Mouse (Mus musculus): Measurements from ENCODE around the gene Ginm1. TPM values are rescaled to one million over a fixed set of nuclear protein-coding genes. Genes with fewer than 3 reads are reported as not detected.

The Ginm1 gene
- total and polyA plus RNA-seq, 2 experiments from 2014 or later: 14.6 to 78.8 TPM

DNA sequence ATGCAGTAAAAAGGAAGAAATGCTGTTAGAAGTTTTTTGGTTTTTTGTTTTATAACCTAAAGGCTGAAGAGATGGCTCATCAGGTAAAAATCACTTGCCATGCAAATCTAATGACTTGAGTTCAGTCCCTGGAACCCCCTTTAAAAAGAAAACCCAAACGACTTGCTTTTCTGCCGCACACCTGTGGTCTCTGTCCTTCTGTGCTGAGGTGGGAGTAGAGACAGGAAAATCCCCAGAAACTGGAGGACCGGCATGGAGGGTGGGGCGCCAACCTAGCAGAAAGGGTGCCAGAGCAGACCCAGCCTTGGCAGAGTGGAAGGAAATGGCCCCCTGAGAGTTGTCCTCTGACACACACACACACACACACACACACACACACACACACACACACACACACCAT, 26.1 kb upstream of the Ginm1 start:
- peaks cover 22% of the 10 kb centered on the region; the same call in 1 of the 2 replicates for H3K36me3 ChIP-seq (ENCODE audit: insufficient read depth, low read length)
- ATAC-seq: no peak

DNA sequence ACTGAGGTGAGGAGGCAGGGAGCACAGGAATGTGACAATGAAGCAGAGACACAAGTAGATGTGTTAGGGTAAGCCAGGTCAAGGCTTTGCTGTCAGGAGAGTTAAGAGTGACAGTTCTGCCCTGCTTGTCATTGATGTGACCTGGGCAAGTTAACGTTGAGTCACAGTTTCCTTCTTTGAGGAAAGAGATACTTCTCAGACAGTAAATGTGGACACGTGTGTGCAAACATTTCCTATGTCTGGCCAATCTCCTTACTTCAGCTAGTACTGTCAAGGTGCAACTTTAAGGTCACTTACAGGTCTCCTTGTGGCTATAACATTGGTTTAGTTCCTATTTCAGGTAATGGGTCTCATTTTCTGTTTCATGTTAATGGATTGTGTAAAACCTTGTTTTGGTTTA, 23.9 kb upstream of the Ginm1 start:
- ATAC-seq: no peak
- Histone ChIP-seq H3K27me3 (ENCODE audit: insufficient read depth, low read length) (no peaks in the 10 kb centered on the region), H3K27ac (no peak overlapping the region), H3K4me3 (ENCODE audit: low read length) (no peak overlapping the region), H3K4me2 (ENCODE audit: low read depth, low read length) (no peak overlapping the region), H3K9ac (replicated peaks; ENCODE audit: low read length) (no peak overlapping the region), H3K9me3 (ENCODE audit: low read length) (no peaks in the 10 kb centered on the region), H3K36me3 (ENCODE audit: insufficient read depth, low read length) (peaks cover 16% of the 10 kb centered on the region), H3K4me1 (ENCODE audit: insufficient read depth, low read length) (no peaks in the 10 kb centered on the region)
- TF ChIP-seq CTCF (IDR thresholded peaks at IDR 0.05; ENCODE audit: low read depth): no peak
- 96% methylated on average over 2 of the region's 2 CpGs for WGBS
- no peak for DNase-seq (ENCODE audit: low spot score)

More for the DNA sequence above, 26.1 kb upstream of the Ginm1 start:
- TF ChIP-seq CTCF (IDR thresholded peaks at IDR 0.05; ENCODE audit: low read depth): no peak
- DNase-seq (ENCODE audit: low spot score): no peak
- no peak overlapping the region for H3K4me3 ChIP-seq (ENCODE audit: low read length)
- no peak overlapping the region for H3K4me2 ChIP-seq (ENCODE audit: low read depth, low read length)
- no peak overlapping the region for H3K27ac ChIP-seq
- 93% methylated on average over 4 of the region's 4 CpGs for WGBS
- H3K9me3 ChIP-seq (ENCODE audit: low read length): no peaks in the 10 kb centered on the region
- H3K27me3 ChIP-seq (ENCODE audit: insufficient read depth, low read length): no peaks in the 10 kb centered on the region
- no peak overlapping the region for H3K9ac ChIP-seq (replicated peaks; ENCODE audit: low read length)
- H3K4me1 ChIP-seq (ENCODE audit: insufficient read depth, low read length): no peaks in the 10 kb centered on the region

DNA sequence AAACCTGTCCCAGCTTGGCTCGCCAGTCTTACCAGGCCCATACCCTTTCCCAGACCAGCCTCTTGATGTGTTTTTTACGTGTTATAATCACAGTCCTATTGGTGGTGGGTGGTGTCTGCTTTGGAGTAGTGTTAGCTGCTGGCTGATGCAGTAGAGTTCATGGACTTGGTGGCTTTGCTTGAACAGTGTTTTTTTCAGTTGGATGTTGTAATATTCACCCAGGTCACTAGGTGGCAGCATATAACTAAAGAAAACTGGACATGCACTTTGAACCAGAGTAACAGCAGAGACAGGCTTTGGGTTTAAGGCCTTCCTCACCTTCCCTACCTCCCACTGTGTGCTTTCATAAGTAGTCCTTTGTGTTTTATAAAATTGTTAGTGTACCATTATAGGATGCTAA, 17.3 kb upstream of the Ginm1 start:
- no peak overlapping the region for H3K9ac ChIP-seq (replicated peaks; ENCODE audit: low read length)
- H3K27me3 ChIP-seq (ENCODE audit: insufficient read depth, low read length): no peaks in the 10 kb centered on the region
- H3K4me1 ChIP-seq (ENCODE audit: insufficient read depth, low read length): no peaks in the 10 kb centered on the region
- TF ChIP-seq CTCF (IDR thresholded peaks at IDR 0.05; ENCODE audit: low read depth): peak; percentile 75
- H3K36me3 ChIP-seq (ENCODE audit: insufficient read depth, low read length): peaks cover 37% of the 10 kb centered on the region
- H3K9me3 ChIP-seq (ENCODE audit: low read length): no peaks in the 10 kb centered on the region
- 49% methylated on average over 2 of the region's 2 CpGs for WGBS
- H3K4me3 ChIP-seq (ENCODE audit: low read length): no peak overlapping the region
- no peak overlapping the region for H3K27ac ChIP-seq
- ATAC-seq (peak; percentile 45; the same call in 1 of the 2 replicates), DNase-seq (ENCODE audit: low spot score) (peak; percentile 76)
- no peak overlapping the region for H3K4me2 ChIP-seq (ENCODE audit: low read depth, low read length)

DNA sequence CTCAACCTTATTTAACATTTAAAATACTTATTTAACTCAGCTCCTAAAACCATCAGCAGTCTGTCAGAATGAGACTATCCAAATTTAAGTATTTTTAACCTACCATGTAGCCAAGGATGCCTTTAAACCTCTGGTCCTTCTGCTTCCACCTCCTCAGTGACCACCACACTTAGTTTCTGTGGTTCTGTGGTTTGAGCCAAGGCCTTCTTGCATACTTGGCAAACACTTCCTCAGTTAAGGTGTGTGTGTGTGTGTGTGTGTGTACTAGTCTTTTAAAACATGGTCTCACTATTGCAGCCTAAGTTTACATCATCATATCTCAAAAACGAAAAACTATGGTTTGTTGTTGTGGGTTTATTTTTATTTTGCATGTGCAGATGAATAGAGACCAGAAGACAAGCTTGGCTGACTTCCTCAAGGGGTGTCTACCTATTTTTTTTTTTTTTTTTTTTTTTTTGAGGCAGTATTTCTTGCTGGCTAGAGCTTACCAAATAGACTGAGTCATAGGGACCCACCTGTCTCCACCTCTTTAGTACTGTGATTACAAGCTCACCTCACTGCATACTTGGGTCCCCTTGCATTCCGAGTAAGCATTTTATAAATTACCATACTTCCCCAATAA, 10.0 kb upstream of the Ginm1 start:
- TF ChIP-seq CTCF (IDR thresholded peaks at IDR 0.05; ENCODE audit: low read depth): no peak
- DNase-seq (ENCODE audit: low spot score) (no peak), ATAC-seq (no peak)
- H3K27me3 ChIP-seq (ENCODE audit: insufficient read depth, low read length): no peaks in the 10 kb centered on the region
- WGBS: 94% methylated on average over 2 of the region's 2 CpGs
- no peak overlapping the region for H3K9ac ChIP-seq (replicated peaks; ENCODE audit: low read length)
- H3K9me3 ChIP-seq (ENCODE audit: low read length): no peaks in the 10 kb centered on the region
- H3K36me3 ChIP-seq (ENCODE audit: insufficient read depth, low read length): peaks cover 61% of the 10 kb centered on the region
- H3K27ac ChIP-seq: no peak overlapping the region
- no peak overlapping the region for H3K4me2 ChIP-seq (ENCODE audit: low read depth, low read length)
- no peaks in the 10 kb centered on the region for H3K4me1 ChIP-seq (ENCODE audit: insufficient read depth, low read length)
- no peak overlapping the region for H3K4me3 ChIP-seq (ENCODE audit: low read length)

DNA sequence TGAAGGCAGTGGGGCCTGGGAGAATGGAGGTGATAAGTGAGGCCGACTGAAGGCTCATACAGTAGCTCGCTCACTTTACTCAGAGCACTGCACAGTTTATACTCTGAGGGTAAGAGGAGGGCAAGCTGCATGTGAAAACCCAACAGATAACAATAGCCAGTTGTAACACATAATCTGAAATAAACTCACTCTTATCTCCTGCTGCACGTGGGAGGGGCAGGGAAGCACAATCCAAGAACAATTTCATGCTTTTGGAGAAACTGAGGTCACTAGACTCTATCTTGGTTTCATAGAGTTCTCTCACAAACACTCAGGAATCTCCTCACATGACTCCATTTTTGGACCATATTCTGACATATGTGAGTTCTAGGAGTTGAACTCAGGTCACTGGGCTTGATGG, 8.6 kb upstream of the Ginm1 start:
- no peak overlapping the region for H3K9ac ChIP-seq (replicated peaks; ENCODE audit: low read length)

DNA sequence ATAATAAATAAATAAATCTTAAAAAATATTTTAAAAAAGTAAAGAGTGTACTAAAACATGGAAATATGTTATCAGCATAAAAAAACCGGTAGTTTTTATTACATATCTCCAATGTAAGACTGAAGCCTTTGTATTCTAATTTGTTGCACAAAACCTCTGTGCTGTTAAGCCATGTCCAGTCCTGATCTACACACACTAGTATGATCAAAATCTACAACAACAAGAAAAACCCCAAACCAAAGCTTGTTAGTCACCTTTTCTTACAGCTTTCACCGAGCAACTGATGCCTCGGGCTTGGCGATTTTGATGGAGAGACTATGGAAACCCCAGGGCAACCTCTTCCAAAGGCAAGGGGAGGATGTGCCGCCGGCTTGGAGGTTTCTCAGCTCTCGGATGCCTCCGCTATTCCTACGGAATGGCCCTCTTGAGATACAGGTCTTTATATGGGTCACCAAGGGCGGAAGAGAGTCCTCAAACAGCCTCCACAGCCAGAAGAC, 322 bp downstream of the Ginm1 start:
- DNase-seq (ENCODE audit: low spot score) (no peak), ATAC-seq (peak; percentile 66)
- peak overlapping the region; percentile 82 for H3K27ac ChIP-seq
- 1% methylated on average over 10 of the region's 10 CpGs for WGBS
- H3K36me3 ChIP-seq (ENCODE audit: insufficient read depth, low read length): peaks cover 11% of the 10 kb centered on the region; the same call in 1 of the 2 replicates
- peak overlapping the region; percentile 89 for H3K9ac ChIP-seq (replicated peaks; ENCODE audit: low read length)
- H3K27me3 ChIP-seq (ENCODE audit: insufficient read depth, low read length): no peaks in the 10 kb centered on the region
- TF ChIP-seq CTCF (IDR thresholded peaks at IDR 0.05; ENCODE audit: low read depth): 0 out of 2 replicates have a peak, but pooled peaks have one; percentile 0
- H3K4me3 ChIP-seq (ENCODE audit: low read length): peak overlapping the region; percentile 93
- peaks cover 5% of the 10 kb centered on the region for H3K4me1 ChIP-seq (ENCODE audit: insufficient read depth, low read length)
- peak overlapping the region; percentile 89 for H3K4me2 ChIP-seq (ENCODE audit: low read depth, low read length)
- no peaks in the 10 kb centered on the region for H3K9me3 ChIP-seq (ENCODE audit: low read length)

More for the DNA sequence above, 8.6 kb upstream of the Ginm1 start:
- H3K9me3 ChIP-seq (ENCODE audit: low read length): no peaks in the 10 kb centered on the region
- WGBS: 94% methylated on average over 3 of the region's 3 CpGs
- no peak for DNase-seq (ENCODE audit: low spot score)
- no peak overlapping the region for H3K4me3 ChIP-seq (ENCODE audit: low read length)
- no peak for TF ChIP-seq CTCF (IDR thresholded peaks at IDR 0.05; ENCODE audit: low read depth)
- ATAC-seq: no peak
- H3K36me3 ChIP-seq (ENCODE audit: insufficient read depth, low read length): peaks cover 69% of the 10 kb centered on the region
- no peak overlapping the region for H3K27ac ChIP-seq
- H3K4me2 ChIP-seq (ENCODE audit: low read depth, low read length): no peak overlapping the region
- no peaks in the 10 kb centered on the region for H3K4me1 ChIP-seq (ENCODE audit: insufficient read depth, low read length)
- H3K27me3 ChIP-seq (ENCODE audit: insufficient read depth, low read length): no peaks in the 10 kb centered on the region

DNA sequence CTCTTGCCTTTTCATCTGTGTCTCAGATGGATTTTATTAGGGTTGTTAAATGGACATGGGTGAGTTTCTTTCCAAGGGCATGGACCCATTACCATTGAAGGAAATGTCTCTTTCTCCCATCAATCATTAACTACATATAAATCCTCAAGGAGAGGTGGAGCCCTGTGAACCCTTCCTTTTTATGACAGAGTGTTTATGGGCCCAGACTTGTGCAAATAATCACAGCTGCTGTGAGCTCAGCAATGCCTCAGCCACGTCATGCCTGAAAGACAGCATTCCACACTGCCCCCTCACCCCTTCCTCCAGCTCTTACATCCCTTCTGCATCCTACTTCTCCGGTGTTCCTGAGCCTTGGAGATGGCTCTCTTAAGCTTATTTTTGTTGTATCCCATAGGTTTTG, 5.3 kb downstream of the Ginm1 start:
- no peak overlapping the region for H3K9ac ChIP-seq (replicated peaks; ENCODE audit: low read length)
- ATAC-seq (no peak), DNase-seq (ENCODE audit: low spot score) (no peak)
- no peak overlapping the region for H3K4me3 ChIP-seq (ENCODE audit: low read length)
- no peak for TF ChIP-seq CTCF (IDR thresholded peaks at IDR 0.05; ENCODE audit: low read depth)
- no peaks in the 10 kb centered on the region for H3K27me3 ChIP-seq (ENCODE audit: insufficient read depth, low read length)
- no peak overlapping the region for H3K27ac ChIP-seq
- no peak overlapping the region for H3K4me2 ChIP-seq (ENCODE audit: low read depth, low read length)
- H3K36me3 ChIP-seq (ENCODE audit: insufficient read depth, low read length): no peaks in the 10 kb centered on the region
- no peaks in the 10 kb centered on the region for H3K4me1 ChIP-seq (ENCODE audit: insufficient read depth, low read length)
- H3K9me3 ChIP-seq (ENCODE audit: low read length): no peaks in the 10 kb centered on the region
- WGBS: 67% methylated on average over 2 of the region's 2 CpGs

Data from hindbrain, postnatal 0 days (tissue).